Mouse (Mus musculus): ENCODE results near the gene Pfkfb2.

Pfkfb2 gene

GRCm38 (mm10) chr1:130737411-130737881 is 8.4 kb upstream of the Pfkfb2 start:
- no peak for DNase-seq

GRCm38 (mm10) chr1:130734852-130735251 is 5.8 kb upstream of the Pfkfb2 start:
- DNase-seq: no peak

GRCm38 (mm10) chr1:130734452-130734851 is 5.4 kb upstream of the Pfkfb2 start:
- DNase-seq: no peak

- peak; percentile 54 to 77 for DNase-seq
Measured at GRCm38 (mm10) chr1:130733671-130734070, 4.6 kb upstream of the Pfkfb2 start.

GRCm38 (mm10) chr1:130732706-130733658 is 3.9 kb upstream of the Pfkfb2 start:
- no peak for DNase-seq

GRCm38 (mm10) chr1:130731741-130732337 is 2.8 kb upstream of the Pfkfb2 start, which contains the start of gene AA986860:
AA986860 (plus strand) TSS chr1:130731976.
- DNase-seq: peak; percentile 55 to 67

GRCm38 (mm10) chr1:130728708-130729107 is 345 bp downstream of the Pfkfb2 start:
- no peak for DNase-seq

- DNase-seq: no peak
Measured at GRCm38 (mm10) chr1:130728070-130728469, 983 bp downstream of the Pfkfb2 start.

- DNase-seq: no peak
Measured at GRCm38 (mm10) chr1:130726396-130726795, 2.7 kb downstream of the Pfkfb2 start.

- DNase-seq: no peak
Measured at GRCm38 (mm10) chr1:130724206-130724605, 4.8 kb downstream of the Pfkfb2 start.

- DNase-seq: peak; percentile 93
Measured at GRCm38 (mm10) chr1:130717291-130717871, 11.7 kb downstream of the Pfkfb2 start, which contains the start of gene Yod1. Yod1 (plus strand) TSS chr1:130717327.

GRCm38 (mm10) chr1:130716513-130717290 is 12.4 kb downstream of the Pfkfb2 start:
- DNase-seq: no peak

GRCm38 (mm10) chr1:130716218-130716512 is 12.9 kb downstream of the Pfkfb2 start:
- DNase-seq: peak in 1 of 2 experiments; percentile 42

- DNase-seq: peak; percentile 94 to 97
Measured at GRCm38 (mm10) chr1:130715561-130716217, 13.4 kb downstream of the Pfkfb2 start, which contains the start of gene Gm29427. Gm29427 (minus strand) TSS chr1:130715799.

- DNase-seq: no peak
Measured at GRCm38 (mm10) chr1:130714046-130714445, 15.0 kb downstream of the Pfkfb2 start.

GRCm38 (mm10) chr1:130710283-130711080 is 18.6 kb downstream of the Pfkfb2 start:
- no peak for DNase-seq

- peak; percentile 25 to 64 for DNase-seq
Measured at GRCm38 (mm10) chr1:130703613-130704012, 25.4 kb downstream of the Pfkfb2 start.

- DNase-seq: no peak
Measured at GRCm38 (mm10) chr1:130701976-130702375, 27.1 kb downstream of the Pfkfb2 start.

GRCm38 (mm10) chr1:130699937-130700633 is 29.0 kb downstream of the Pfkfb2 start:
- peak; percentile 75 to 84 for DNase-seq

GRCm38 (mm10) chr1:130698601-130699000 is 30.5 kb downstream of the Pfkfb2 start:
- DNase-seq: no peak
